Mouse (Mus musculus) midbrain, embryonic 11.5 days (tissue): Measurements from ENCODE around the gene Nolc1. TPM values are rescaled to one million over a fixed set of nuclear protein-coding genes. Genes with fewer than 3 reads are reported as not detected.
"Not testable (repeated sequence)": the region's sequence is repeated elsewhere in the genome, so short reads cannot be mapped to it uniquely, and the experiment has no call there.

Experiments used
- ATAC-seq: fragments of 200-750 bp; cut with Nextera tagmentation; 2 replicates; pipeline ENCODE4 v1.8.0; 2017; ENCODE audit warnings: moderate TSS enrichment, moderate library complexity; ENCODE audit not compliant: low FRiP score
- DNase-seq: peaks from one replicate; pipeline ENCODE4 v3.0.0; 2015; ENCODE audit warnings: low spot score; ENCODE audit errors: missing footprints
- H3K27ac ChIP-seq: fragments of 300-500 bp; sonication (generic); 2 replicates; pipeline ENCODE4 v1.5.1; 2014; ENCODE audit warnings: low read depth, low read length
- H3K27me3 ChIP-seq: fragments of 300-500 bp; sonication (generic); 2 replicates; pipeline ENCODE4 v1.6.1; 2014; ENCODE audit warnings: mild to moderate bottlenecking, low read length, moderate library complexity, mixed read lengths; ENCODE audit not compliant: control insufficient read depth, insufficient read depth
- H3K36me3 ChIP-seq: fragments of 300-500 bp; sonication (generic); 2 replicates; pipeline ENCODE4 v1.6.1; 2014; ENCODE audit warnings: mild to moderate bottlenecking, low read length, moderate library complexity, mixed read lengths; ENCODE audit not compliant: control insufficient read depth, insufficient read depth
- H3K4me1 ChIP-seq: fragments of 300-500 bp; sonication (generic); 2 replicates; pipeline ENCODE4 v1.6.1; 2014; ENCODE audit warnings: low read length; ENCODE audit not compliant: control insufficient read depth, insufficient read depth
- H3K4me2 ChIP-seq: fragments of 300-500 bp; sonication (generic); 2 replicates; pipeline ENCODE4 v1.6.1; 2014; ENCODE audit warnings: mild to moderate bottlenecking, moderate library complexity
- H3K4me3 ChIP-seq: fragments of 300-500 bp; sonication (generic); 2 replicates; pipeline ENCODE4 v1.5.1; 2014; ENCODE audit warnings: low read depth, low read length
- H3K9ac ChIP-seq: fragments of 300-500 bp; sonication (generic); 2 replicates; pipeline ENCODE4 v1.6.1; 2014; ENCODE audit warnings: low read length
- H3K9me3 ChIP-seq: fragments of 300-500 bp; sonication (generic); 2 replicates; pipeline ENCODE4 v1.6.1; 2016; ENCODE audit warnings: low read length; ENCODE audit not compliant: control insufficient read depth
- WGBS: fragments of 180-500 bp; shearing (Covaris S2); extraction: QIAGEN DNeasy Blood & Tissue Kit; methylation state at CpG from one replicate; pipeline ENCODE4 v1.1.7; 2014; 5-methylcytosine and 5-hydroxymethylcytosine counted together
- polyA plus RNA-seq: library from polyadenylated mRNA; unstranded; fragments of >200 nt; fragmentation: Nextera tagmentation; extraction: Ambion mirVana; gene quantifications from 2 replicates; pipeline ENCODE4 v1.2.1, GENCODE M21; 2014

The Nolc1 gene
- polyA plus RNA-seq, 1 experiment from 2014 or later: 115 TPM

- H3K4me2 ChIP-seq: no peak overlapping the region
- no peak for ATAC-seq
- WGBS: 88% methylated on average over 4 of the region's 4 CpGs
- peaks cover 13% of the 10 kb centered on the region for H3K27me3 ChIP-seq
- H3K9ac ChIP-seq: no peak overlapping the region
- no peak overlapping the region for H3K27ac ChIP-seq
- no peaks in the 10 kb centered on the region for H3K4me1 ChIP-seq
- H3K9me3 ChIP-seq: no peaks in the 10 kb centered on the region
- H3K36me3 ChIP-seq: no peaks in the 10 kb centered on the region
- DNase-seq: peak; percentile 78
- H3K4me3 ChIP-seq: no peak overlapping the region
Observed at GRCm38 (mm10) chr19:46126301-46126700, 50.6 kb downstream of the Nolc1 start.

GRCm38 (mm10) chr19:46129737-46130136 lies 54.1 kb downstream of the Nolc1 start:
- 79% methylated on average over 6 of the region's 6 CpGs for WGBS
- peak; percentile 57 for DNase-seq
- not testable (repeated sequence) for H3K9me3 ChIP-seq, H3K4me3 ChIP-seq, H3K27ac ChIP-seq, H3K36me3 ChIP-seq, H3K4me1 ChIP-seq, H3K9ac ChIP-seq, ATAC-seq, H3K4me2 ChIP-seq
- H3K27me3 ChIP-seq: peaks cover 47% of the 10 kb centered on the region

- no peak for ATAC-seq
- H3K27me3 ChIP-seq: peaks cover 55% of the 10 kb centered on the region
- no peaks in the 10 kb centered on the region for H3K9me3 ChIP-seq
- H3K9ac ChIP-seq: no peak overlapping the region
- DNase-seq: peak; percentile 56
- whole genome bisulfite sequencing: 8% methylated on average over 6 of the region's 8 CpGs
- peak overlapping the region; percentile 34; the same call in 1 of the 2 replicates for H3K4me2 ChIP-seq
- no peak overlapping the region for H3K4me3 ChIP-seq
- H3K27ac ChIP-seq: no peak overlapping the region
- H3K4me1 ChIP-seq: peaks cover 12% of the 10 kb centered on the region
- no peaks in the 10 kb centered on the region for H3K36me3 ChIP-seq
Observed at GRCm38 (mm10) chr19:46131283-46131682, 55.6 kb downstream of the Nolc1 start.

- Histone ChIP-seq H3K36me3 (no peaks in the 10 kb centered on the region), H3K9me3 (no peaks in the 10 kb centered on the region), H3K27me3 (peaks cover 61% of the 10 kb centered on the region), H3K9ac (no peak within 1 kb of the TSS), H3K27ac (no peak within 1 kb of the TSS), H3K4me1 (peaks cover 18% of the 10 kb centered on the region), H3K4me2 (peak within 1 kb of the TSS; percentile 34), H3K4me3 (no peak within 1 kb of the TSS; the same call in 1 of the 2 replicates)
- 1% methylated on average over 31 of the region's 31 CpGs for WGBS
- ATAC-seq (no peak), DNase-seq (peak; percentile 92)
Observed at GRCm38 (mm10) chr19:46131694-46132525, 56.2 kb downstream of the Nolc1 start, which contains the start of gene Elovl3. Gene Elovl3 (plus strand): TSS chr19:46131897.

- H3K4me2 ChIP-seq: no peak overlapping the region
- DNase-seq (no peak), ATAC-seq (no peak)
- no peaks in the 10 kb centered on the region for H3K9me3 ChIP-seq
- no peak overlapping the region for H3K4me3 ChIP-seq
- 33% methylated on average over 6 of the region's 6 CpGs for WGBS
- no peak overlapping the region for H3K27ac ChIP-seq
- H3K36me3 ChIP-seq: no peaks in the 10 kb centered on the region
- peaks cover 68% of the 10 kb centered on the region for H3K27me3 ChIP-seq
- H3K4me1 ChIP-seq: peaks cover 20% of the 10 kb centered on the region
- H3K9ac ChIP-seq: no peak overlapping the region
Observed at GRCm38 (mm10) chr19:46132577-46132976, 56.9 kb downstream of the Nolc1 start.

Other genes with a start within 250 kb of the Nolc1 start
- gene Armh3, start 77.4 kb upstream of the Nolc1 start, polyA plus RNA-seq: 13.9 and 14.2 TPM in 2 replicates
- gene Hps6, start 72.4 kb upstream of the Nolc1 start, polyA plus RNA-seq: 1.0 and 1.4 TPM in 2 replicates
- gene Pprc1, start 31.0 kb upstream of the Nolc1 start, polyA plus RNA-seq: 38.2 and 48.5 TPM in 2 replicates
- gene Ldb1, start 30.6 kb upstream of the Nolc1 start, polyA plus RNA-seq: 72.1 and 77.0 TPM in 2 replicates
- not detected in 2 replicates for gene Elovl3, start 56.0 kb downstream of the Nolc1 start, polyA plus RNA-seq
- gene Pitx3, start 72.5 kb downstream of the Nolc1 start, polyA plus RNA-seq: 0.18 and 0.39 TPM in 2 replicates
- 36.6 and 42.6 TPM in 2 replicates for gene Gbf1, start 76.6 kb downstream of the Nolc1 start, polyA plus RNA-seq
- gene Nfkb2, start 228.5 kb downstream of the Nolc1 start, polyA plus RNA-seq: 3.2 and 3.9 TPM in 2 replicates